Mouse (Mus musculus) heart, postnatal 0 days (tissue): Measurements from ENCODE around the gene Smyd3. TPM values are rescaled to one million over a fixed set of nuclear protein-coding genes. Genes with fewer than 3 reads are reported as not detected.

ENCODE experiments used
- ATAC-seq: fragments of 200-750 bp; cut with Nextera tagmentation; 2 replicates; pipeline ENCODE4 v1.8.0; 2017; ENCODE audit warnings: low read depth, moderate number of reproducible peaks, moderate library complexity; ENCODE audit not compliant: insufficient read depth
- DNase-seq: peaks from one replicate; pipeline ENCODE4 v3.0.0-alpha.2; 2016; ENCODE audit warnings: low spot score
- H3K27ac ChIP-seq: fragments of 300-500 bp; sonication (generic); 2 replicates; pipeline ENCODE4 v1.5.1; 2014; ENCODE audit warnings: low read depth, mild to moderate bottlenecking
- H3K27me3 ChIP-seq: fragments of 300-500 bp; sonication (generic); 2 replicates; pipeline ENCODE4 v1.6.1; 2014; ENCODE audit warnings: low read length, mixed read lengths; ENCODE audit not compliant: control insufficient read depth, insufficient read depth
- H3K36me3 ChIP-seq: fragments of 300-500 bp; sonication (generic); replicated peaks from 2 replicates; pipeline ENCODE4 v1.6.1; 2014; ENCODE audit warnings: low read length, mixed read lengths; ENCODE audit not compliant: control insufficient read depth, insufficient read depth
- H3K4me1 ChIP-seq: fragments of 300-500 bp; sonication (generic); 2 replicates; pipeline ENCODE4 v1.6.1; 2014; ENCODE audit warnings: antibody characterized with exemption; ENCODE audit not compliant: control insufficient read depth, insufficient read depth
- H3K4me2 ChIP-seq: fragments of 300-500 bp; sonication (generic); 2 replicates; pipeline ENCODE4 v1.6.1; 2014; ENCODE audit warnings: low read depth, mild to moderate bottlenecking, low read length, moderate library complexity
- H3K4me3 ChIP-seq: fragments of 300-500 bp; sonication (generic); 2 replicates; pipeline ENCODE4 v1.5.1; 2014; ENCODE audit warnings: low read depth, low read length
- H3K9ac ChIP-seq: fragments of 300-500 bp; sonication (generic); replicated peaks from 2 replicates; pipeline ENCODE4 v1.6.1; 2014; ENCODE audit warnings: low read depth, low read length, mixed read lengths
- H3K9me3 ChIP-seq: fragments of 300-500 bp; sonication (generic); replicated peaks from 2 replicates; pipeline ENCODE4 v1.6.1; 2016; ENCODE audit warnings: low read length; ENCODE audit not compliant: control insufficient read depth
- CTCF ChIP-seq: IDR thresholded peaks from 2 replicates; pipeline ENCODE4 v1.5.1; 2016; ENCODE audit warnings: antibody characterized with exemption, control low read depth, low read depth
- EP300 ChIP-seq: IDR thresholded peaks from 2 replicates; pipeline ENCODE4 v1.6.1; 2016; ENCODE audit warnings: antibody characterized with exemption, low read depth
- WGBS: fragments of 180-500 bp; shearing (Covaris S2); extraction: QIAGEN DNeasy Blood & Tissue Kit; methylation state at CpG from one replicate; pipeline ENCODE4 v1.1.7; 2014; 5-methylcytosine and 5-hydroxymethylcytosine counted together
- polyA plus RNA-seq: library from polyadenylated mRNA; unstranded; fragments of >200 nt; fragmentation: Nextera tagmentation; extraction: Ambion mirVana; gene quantifications from 2 replicates; pipeline ENCODE4 v1.2.1, GENCODE M21; 2015
- total RNA-seq: library from RNA; depleted of rRNA; stranded (reverse); fragments of >200 nt; gene quantifications from 2 replicates; pipeline ENCODE4 v1.2.3, GENCODE M21; 2014; ENCODE audit warnings: low replicate concordance

The Smyd3 gene
- total and polyA plus RNA-seq, 2 experiments from 2014 or later: 7.0 to 11.6 TPM

GRCm38 (mm10) chr1:179197821-179198516 lies 319.9 kb downstream of the Smyd3 start:
- H3K27me3 ChIP-seq: no peaks in the 10 kb centered on the region
- no peak overlapping the region for H3K9ac ChIP-seq
- no peak for DNase-seq
- H3K4me1 ChIP-seq: no peaks in the 10 kb centered on the region
- no peaks in the 10 kb centered on the region for H3K9me3 ChIP-seq
- H3K36me3 ChIP-seq: no peaks in the 10 kb centered on the region
- no peak; the same call in 1 of the 2 replicates for ATAC-seq
- no peak overlapping the region for H3K4me3 ChIP-seq
- TF ChIP-seq EP300 (no peak), CTCF (no peak)
- no peak overlapping the region for H3K27ac ChIP-seq
- no peak overlapping the region for H3K4me2 ChIP-seq
- WGBS: 57% methylated on average over 11 of the region's 11 CpGs

- Histone ChIP-seq H3K27me3 (no peaks in the 10 kb centered on the region), H3K27ac (no peak overlapping the region), H3K9ac (no peak overlapping the region), H3K36me3 (no peaks in the 10 kb centered on the region), H3K9me3 (no peaks in the 10 kb centered on the region), H3K4me3 (no peak overlapping the region), H3K4me1 (no peaks in the 10 kb centered on the region), H3K4me2 (no peak overlapping the region)
- ATAC-seq (no peak), DNase-seq (no peak)
- TF ChIP-seq CTCF (no peak), EP300 (no peak)
- WGBS: 72% methylated on average over 4 of the region's 4 CpGs
Observed at GRCm38 (mm10) chr1:179197156-179197555, 320.7 kb downstream of the Smyd3 start.

- H3K4me3 ChIP-seq: no peak overlapping the region
- TF ChIP-seq EP300 (no peak), CTCF (no peak)
- H3K27me3 ChIP-seq: no peaks in the 10 kb centered on the region
- DNase-seq: no peak
- no peaks in the 10 kb centered on the region for H3K4me1 ChIP-seq
- H3K9me3 ChIP-seq: no peaks in the 10 kb centered on the region
- H3K36me3 ChIP-seq: no peaks in the 10 kb centered on the region
- H3K9ac ChIP-seq: no peak overlapping the region
- no peak overlapping the region for H3K4me2 ChIP-seq
- H3K27ac ChIP-seq: no peak overlapping the region
- ATAC-seq: no peak
Observed at GRCm38 (mm10) chr1:179196422-179196821, 321.4 kb downstream of the Smyd3 start.

- ATAC-seq (no peak), DNase-seq (no peak)
- no peaks in the 10 kb centered on the region for H3K9me3 ChIP-seq
- TF ChIP-seq CTCF (no peak), EP300 (no peak)
- H3K27ac ChIP-seq: no peak overlapping the region
- H3K4me2 ChIP-seq: no peak overlapping the region
- no peaks in the 10 kb centered on the region for H3K27me3 ChIP-seq
- WGBS: 85% methylated on average over 11 of the region's 11 CpGs
- no peaks in the 10 kb centered on the region for H3K36me3 ChIP-seq
- H3K4me1 ChIP-seq: peaks cover 9% of the 10 kb centered on the region
- H3K9ac ChIP-seq: no peak overlapping the region
- no peak overlapping the region for H3K4me3 ChIP-seq
Observed at GRCm38 (mm10) chr1:179192781-179193180, 325.1 kb downstream of the Smyd3 start.

- H3K4me3 ChIP-seq: no peak overlapping the region
- H3K27me3 ChIP-seq: no peaks in the 10 kb centered on the region
- TF ChIP-seq CTCF (no peak), EP300 (no peak)
- H3K4me2 ChIP-seq: no peak overlapping the region
- H3K4me1 ChIP-seq: peaks cover 9% of the 10 kb centered on the region
- WGBS: 37% methylated on average over 2 of the region's 2 CpGs
- no peak for DNase-seq
- no peaks in the 10 kb centered on the region for H3K9me3 ChIP-seq
- H3K9ac ChIP-seq: no peak overlapping the region
- no peak for ATAC-seq
- H3K36me3 ChIP-seq: no peaks in the 10 kb centered on the region
- H3K27ac ChIP-seq: no peak overlapping the region
Observed at GRCm38 (mm10) chr1:179190837-179191236, 327.0 kb downstream of the Smyd3 start.

GRCm38 (mm10) chr1:179187171-179187570 lies 330.7 kb downstream of the Smyd3 start:
- TF ChIP-seq CTCF (no peak), EP300 (no peak)
- no peak for DNase-seq
- H3K4me2 ChIP-seq: no peak overlapping the region
- 96% methylated on average over 3 of the region's 3 CpGs for WGBS
- H3K9me3 ChIP-seq: no peaks in the 10 kb centered on the region
- H3K27ac ChIP-seq: no peak overlapping the region
- no peak overlapping the region for H3K9ac ChIP-seq
- no peaks in the 10 kb centered on the region for H3K36me3 ChIP-seq
- no peaks in the 10 kb centered on the region for H3K27me3 ChIP-seq
- H3K4me3 ChIP-seq: no peak overlapping the region
- H3K4me1 ChIP-seq: peaks cover 9% of the 10 kb centered on the region
- ATAC-seq: no peak
